Mouse (Mus musculus): ENCODE results near the gene Hmgb1. TPM values are rescaled to one million over a fixed set of nuclear protein-coding genes. Genes with fewer than 3 reads are reported as not detected.

Hmgb1 gene
- polyA plus RNA-seq, 1 experiment from 2014 or later: 1,278 TPM

GRCm38 (mm10) chr5:149182186-149182870 lies 2.0 kb downstream of the Hmgb1 start:
- Histone ChIP-seq H3K27ac (ENCODE audit: low read depth, low read length) (no peak overlapping the region; the same call in 1 of the 2 replicates), H3K4me1 (replicated peaks; ENCODE audit: control insufficient read depth, insufficient read depth, low read length) (peaks cover 20% of the 10 kb centered on the region), H3K27me3 (replicated peaks; ENCODE audit: control insufficient read depth, insufficient read depth, low read length) (no peaks in the 10 kb centered on the region), H3K9ac (ENCODE audit: low read depth, low read length) (no peak overlapping the region), H3K4me3 (ENCODE audit: low read depth, low read length) (no peak overlapping the region), H3K9me3 (ENCODE audit: control insufficient read depth, low read length) (no peaks in the 10 kb centered on the region), H3K36me3 (ENCODE audit: control insufficient read depth, insufficient read depth, low read length) (no peaks in the 10 kb centered on the region), H3K4me2 (no peak overlapping the region; the same call in 1 of the 2 replicates)
- DNase-seq (ENCODE audit: low spot score): no peak
- no peak for ATAC-seq (replicated peaks; ENCODE audit: low FRiP score)
- WGBS: 74% methylated on average over 5 of the region's 5 CpGs

GRCm38 (mm10) chr5:149179826-149180225 lies 4.5 kb downstream of the Hmgb1 start:
- ATAC-seq (replicated peaks; ENCODE audit: low FRiP score): no peak
- Histone ChIP-seq H3K27ac (ENCODE audit: low read depth, low read length) (no peak overlapping the region), H3K27me3 (replicated peaks; ENCODE audit: control insufficient read depth, insufficient read depth, low read length) (no peaks in the 10 kb centered on the region), H3K4me3 (ENCODE audit: low read depth, low read length) (no peak overlapping the region), H3K4me2 (no peak overlapping the region), H3K36me3 (ENCODE audit: control insufficient read depth, insufficient read depth, low read length) (no peaks in the 10 kb centered on the region), H3K4me1 (replicated peaks; ENCODE audit: control insufficient read depth, insufficient read depth, low read length) (peaks cover 6% of the 10 kb centered on the region; the same call in 1 of the 2 replicates), H3K9me3 (ENCODE audit: control insufficient read depth, low read length) (no peaks in the 10 kb centered on the region), H3K9ac (ENCODE audit: low read depth, low read length) (no peak overlapping the region)
- WGBS: 87% methylated on average over 3 of the region's 3 CpGs
- no peak for DNase-seq (ENCODE audit: low spot score)

GRCm38 (mm10) chr5:149178095-149178494 lies 6.2 kb downstream of the Hmgb1 start:
- ATAC-seq (replicated peaks; ENCODE audit: low FRiP score) (no peak), DNase-seq (ENCODE audit: low spot score) (no peak)
- 77% methylated on average over 5 of the region's 5 CpGs for WGBS
- H3K27ac ChIP-seq (ENCODE audit: low read depth, low read length): no peak overlapping the region
- H3K4me3 ChIP-seq (ENCODE audit: low read depth, low read length): no peak overlapping the region
- no peak overlapping the region for H3K9ac ChIP-seq (ENCODE audit: low read depth, low read length)
- H3K4me2 ChIP-seq: no peak overlapping the region
- no peaks in the 10 kb centered on the region for H3K9me3 ChIP-seq (ENCODE audit: control insufficient read depth, low read length)
- no peaks in the 10 kb centered on the region for H3K36me3 ChIP-seq (ENCODE audit: control insufficient read depth, insufficient read depth, low read length)
- peaks cover 6% of the 10 kb centered on the region; the same call in 1 of the 2 replicates for H3K4me1 ChIP-seq (replicated peaks; ENCODE audit: control insufficient read depth, insufficient read depth, low read length)
- H3K27me3 ChIP-seq (replicated peaks; ENCODE audit: control insufficient read depth, insufficient read depth, low read length): no peaks in the 10 kb centered on the region

GRCm38 (mm10) chr5:149175736-149176135 lies 8.6 kb downstream of the Hmgb1 start:
- no peak for ATAC-seq (replicated peaks; ENCODE audit: low FRiP score)
- DNase-seq (ENCODE audit: low spot score): no peak
- H3K9me3 ChIP-seq (ENCODE audit: control insufficient read depth, low read length): no peaks in the 10 kb centered on the region
- H3K27ac ChIP-seq (ENCODE audit: low read depth, low read length): no peak overlapping the region
- no peaks in the 10 kb centered on the region; the same call in 1 of the 2 replicates for H3K4me1 ChIP-seq (replicated peaks; ENCODE audit: control insufficient read depth, insufficient read depth, low read length)
- no peaks in the 10 kb centered on the region for H3K36me3 ChIP-seq (ENCODE audit: control insufficient read depth, insufficient read depth, low read length)
- no peak overlapping the region for H3K4me3 ChIP-seq (ENCODE audit: low read depth, low read length)
- no peaks in the 10 kb centered on the region for H3K27me3 ChIP-seq (replicated peaks; ENCODE audit: control insufficient read depth, insufficient read depth, low read length)
- no peak overlapping the region for H3K9ac ChIP-seq (ENCODE audit: low read depth, low read length)
- WGBS: 90% methylated on average over 6 of the region's 6 CpGs
- no peak overlapping the region for H3K4me2 ChIP-seq

GRCm38 (mm10) chr5:149174527-149174926 lies 9.8 kb downstream of the Hmgb1 start:
- H3K4me1 ChIP-seq (replicated peaks; ENCODE audit: control insufficient read depth, insufficient read depth, low read length): no peaks in the 10 kb centered on the region; the same call in 1 of the 2 replicates
- DNase-seq (ENCODE audit: low spot score) (no peak), ATAC-seq (replicated peaks; ENCODE audit: low FRiP score) (no peak)
- no peaks in the 10 kb centered on the region for H3K27me3 ChIP-seq (replicated peaks; ENCODE audit: control insufficient read depth, insufficient read depth, low read length)
- H3K4me2 ChIP-seq: no peak overlapping the region
- 73% methylated on average over 7 of the region's 7 CpGs for WGBS
- H3K27ac ChIP-seq (ENCODE audit: low read depth, low read length): no peak overlapping the region
- H3K9me3 ChIP-seq (ENCODE audit: control insufficient read depth, low read length): no peaks in the 10 kb centered on the region
- no peak overlapping the region for H3K4me3 ChIP-seq (ENCODE audit: low read depth, low read length)
- H3K9ac ChIP-seq (ENCODE audit: low read depth, low read length): no peak overlapping the region
- no peaks in the 10 kb centered on the region for H3K36me3 ChIP-seq (ENCODE audit: control insufficient read depth, insufficient read depth, low read length)

- Histone ChIP-seq H3K27ac (ENCODE audit: low read depth, low read length) (no peak overlapping the region), H3K4me3 (ENCODE audit: low read depth, low read length) (no peak overlapping the region), H3K4me1 (replicated peaks; ENCODE audit: control insufficient read depth, insufficient read depth, low read length) (no peaks in the 10 kb centered on the region; the same call in 1 of the 2 replicates), H3K27me3 (replicated peaks; ENCODE audit: control insufficient read depth, insufficient read depth, low read length) (no peaks in the 10 kb centered on the region), H3K9ac (ENCODE audit: low read depth, low read length) (no peak overlapping the region), H3K4me2 (no peak overlapping the region), H3K36me3 (ENCODE audit: control insufficient read depth, insufficient read depth, low read length) (no peaks in the 10 kb centered on the region), H3K9me3 (ENCODE audit: control insufficient read depth, low read length) (no peaks in the 10 kb centered on the region)
- no peak for ATAC-seq (replicated peaks; ENCODE audit: low FRiP score)
- WGBS: 60% methylated on average over 10 of the region's 10 CpGs
- DNase-seq (ENCODE audit: low spot score): no peak
Observed at GRCm38 (mm10) chr5:149172246-149172645, 12.0 kb downstream of the Hmgb1 start.

GRCm38 (mm10) chr5:149170841-149171588 lies 13.3 kb downstream of the Hmgb1 start:
- no peak overlapping the region for H3K9ac ChIP-seq (ENCODE audit: low read depth, low read length)
- H3K27ac ChIP-seq (ENCODE audit: low read depth, low read length): no peak overlapping the region
- H3K4me3 ChIP-seq (ENCODE audit: low read depth, low read length): no peak overlapping the region
- DNase-seq (ENCODE audit: low spot score) (no peak), ATAC-seq (replicated peaks; ENCODE audit: low FRiP score) (no peak)
- no peaks in the 10 kb centered on the region for H3K9me3 ChIP-seq (ENCODE audit: control insufficient read depth, low read length)
- no peaks in the 10 kb centered on the region for H3K36me3 ChIP-seq (ENCODE audit: control insufficient read depth, insufficient read depth, low read length)
- H3K4me2 ChIP-seq: no peak overlapping the region
- WGBS: 58% methylated on average over 8 of the region's 8 CpGs
- no peaks in the 10 kb centered on the region; the same call in 1 of the 2 replicates for H3K4me1 ChIP-seq (replicated peaks; ENCODE audit: control insufficient read depth, insufficient read depth, low read length)
- no peaks in the 10 kb centered on the region for H3K27me3 ChIP-seq (replicated peaks; ENCODE audit: control insufficient read depth, insufficient read depth, low read length)

- Histone ChIP-seq H3K27me3 (replicated peaks; ENCODE audit: control insufficient read depth, insufficient read depth, low read length) (no peaks in the 10 kb centered on the region), H3K9ac (ENCODE audit: low read depth, low read length) (no peak overlapping the region), H3K4me2 (no peak overlapping the region), H3K4me3 (ENCODE audit: low read depth, low read length) (no peak overlapping the region), H3K4me1 (replicated peaks; ENCODE audit: control insufficient read depth, insufficient read depth, low read length) (no peaks in the 10 kb centered on the region; the same call in 1 of the 2 replicates), H3K9me3 (ENCODE audit: control insufficient read depth, low read length) (no peaks in the 10 kb centered on the region), H3K36me3 (ENCODE audit: control insufficient read depth, insufficient read depth, low read length) (no peaks in the 10 kb centered on the region), H3K27ac (ENCODE audit: low read depth, low read length) (no peak overlapping the region)
- 92% methylated on average over 9 of the region's 9 CpGs for WGBS
- no peak for ATAC-seq (replicated peaks; ENCODE audit: low FRiP score)
- DNase-seq (ENCODE audit: low spot score): no peak
Observed at GRCm38 (mm10) chr5:149168816-149169215, 15.5 kb downstream of the Hmgb1 start.
